Mouse (Mus musculus) megakaryocyte, embryonic 14.5 days (primary cell): ENCODE measurements around the gene Gatad2a.

ENCODE experiments used
- FLI1 ChIP-seq: IDR thresholded peaks from 2 replicates; pipeline ENCODE4 v1.6.1; 2012; ENCODE audit warnings: low read length, inconsistent platforms, mixed read lengths
- GATA1 ChIP-seq: IDR thresholded peaks from 3 replicates; pipeline ENCODE4 v1.6.1; 2012; ENCODE audit warnings: mixed read lengths, low read length, inconsistent platforms, borderline replicate concordance

- TF ChIP-seq GATA1: no peak
- TF ChIP-seq FLI1: no peak
Observed at GRCm38 (mm10) chr8:69950300-69950699, 45.9 kb downstream of the Gatad2a start.
